Mouse (Mus musculus) lung, adult 2 months (tissue): ENCODE results near the gene Rgs8.

Source experiments
- CTCF ChIP-seq: fragments of 200-500 bp; IDR thresholded peaks from 2 replicates; pipeline ENCODE4 v1.5.1; 2011; ENCODE audit warnings: mild to moderate bottlenecking, low read length, control low read depth; ENCODE audit not compliant: insufficient read depth
- POLR2A ChIP-seq: fragments of 200-500 bp; IDR thresholded peaks from 2 replicates; pipeline ENCODE4 v1.6.1; 2011; ENCODE audit warnings: low read depth, mild to moderate bottlenecking, control low read depth, low read length, borderline replicate concordance; ENCODE audit errors: extremely low read depth

GRCm38 (mm10) chr1:153740775-153741400, 88.1 kb downstream of the Rgs8 start:
- TF ChIP-seq CTCF = no peak
- TF ChIP-seq POLR2A = no peak
